In genomic region chr15:18926964-18927363, GRCm38 (mm10) we compare ENCODE assay signal across 25 mouse cellular contexts.
DNase-seq lines count a peak whose midpoint lies in the region; ATAC-seq and TF ChIP-seq lines count a peak whose summit lies in the region.
"Had no signal": no experiment of that assay in that cellular context is flagged by ENCODE, and none has a peak within 500 bp of the region (broad histone marks: within the 10 kb centered on the region; RNA-seq: fewer than 3 reads in every experiment).

No protein-coding gene starts in this region.

- H3K27ac ChIP-seq in layer of hippocampus, adult 2 months, result peak overlapping the region; percentile 56; the same call in 1 of the 2 replicates
- H3K27ac ChIP-seq in ES-E14 (ENCODE audit: insufficient read depth, low read depth, low read length, poor library complexity, severe bottlenecking), result no peak overlapping the region
- H3K27ac ChIP-seq in midbrain, embryonic 16.5 days (ENCODE audit: low read length), result no peak overlapping the region
- H3K27ac ChIP-seq: embryonic facial prominence, embryonic 13.5 days; embryonic facial prominence, embryonic 15.5 days; forebrain, embryonic 10.5 days; forebrain, embryonic 12.5 days had no signal

- H3K9ac ChIP-seq in ES-E14 (ENCODE audit: insufficient read depth, low read depth, low read length, poor library complexity, severe bottlenecking), result no peak overlapping the region
- no peak overlapping the region for H3K9ac ChIP-seq in midbrain, embryonic 16.5 days (ENCODE audit: low read depth, low read length)
- H3K9ac ChIP-seq: embryonic facial prominence, embryonic 13.5 days; embryonic facial prominence, embryonic 15.5 days; forebrain, embryonic 12.5 days had no signal

- H3K4me3 ChIP-seq in layer of hippocampus, adult 2 months, result no peak overlapping the region
- H3K4me3 ChIP-seq in ES-E14 (ENCODE audit: insufficient read depth in 1 of 2, low read depth in 1 of 2, low read length in 2 of 2, poor library complexity in 1 of 2, severe bottlenecking in 1 of 2), result no peak overlapping the region
- no peak overlapping the region for H3K4me3 ChIP-seq in midbrain, embryonic 16.5 days (ENCODE audit: low read depth, low read length)
- H3K4me3 ChIP-seq: embryonic facial prominence, embryonic 13.5 days; embryonic facial prominence, embryonic 15.5 days; erythroblast, embryonic 14.5 days; forebrain, embryonic 10.5 days; forebrain, embryonic 12.5 days had no signal

- H3K4me1 ChIP-seq in ES-E14 (ENCODE audit: control insufficient read depth in 2 of 2, insufficient read depth in 2 of 2, low read length in 2 of 2, poor library complexity in 1 of 2), result no peaks in the 10 kb centered on the region
- H3K4me1 ChIP-seq in midbrain, embryonic 16.5 days (ENCODE audit: control insufficient read depth, insufficient read depth, low read length), result no peaks in the 10 kb centered on the region
- H3K4me1 ChIP-seq: embryonic facial prominence, embryonic 13.5 days; embryonic facial prominence, embryonic 15.5 days; forebrain, embryonic 10.5 days had no signal

- in situ Hi-C loops in ES-E14 (cut with MboI; ENCODE audit: low sequenced_read_pairs in 2 of 2, unreplicated experiment in 2 of 2), result no loop called here

- no peak for TF ChIP-seq CTCF in layer of hippocampus, adult 2 months (conservative IDR thresholded peaks at IDR 0.05)

- no peak overlapping the region for H3K4me2 ChIP-seq in midbrain, embryonic 16.5 days (ENCODE audit: low read length)
- H3K4me2 ChIP-seq: embryonic facial prominence, embryonic 13.5 days; embryonic facial prominence, embryonic 15.5 days; forebrain, embryonic 12.5 days had no signal

- WGBS in midbrain, embryonic 16.5 days, result 94% methylated on average over 2 of the region's 2 CpGs

- H3K27me3 ChIP-seq in midbrain, embryonic 16.5 days (ENCODE audit: control insufficient read depth, insufficient read depth, low read depth, low read length), result no peaks in the 10 kb centered on the region
- H3K27me3 ChIP-seq: CH12.LX; embryonic facial prominence, embryonic 13.5 days; embryonic facial prominence, embryonic 15.5 days; forebrain, embryonic 12.5 days had no signal

- ATAC-seq in midbrain, embryonic 16.5 days, result no peak
- ATAC-seq: CD4-positive, CD25-positive, alpha-beta regulatory T cell, adult 4 months; forebrain, embryonic 14.5 days; forebrain, embryonic 16.5 days had no signal

- no peaks in the 10 kb centered on the region for H3K36me3 ChIP-seq in ES-E14 (ENCODE audit: control insufficient read depth, insufficient read depth, low read length, poor library complexity, severe bottlenecking)
- no peaks in the 10 kb centered on the region for H3K36me3 ChIP-seq in midbrain, embryonic 16.5 days (ENCODE audit: control insufficient read depth, insufficient read depth, low read length)
- H3K36me3 ChIP-seq: embryonic facial prominence, embryonic 13.5 days; embryonic facial prominence, embryonic 15.5 days; forebrain, embryonic 10.5 days; forebrain, embryonic 12.5 days had no signal

- no peaks in the 10 kb centered on the region for H3K9me3 ChIP-seq in ES-E14 (ENCODE audit: control insufficient read depth, insufficient read depth, low read depth, low read length)
- no peaks in the 10 kb centered on the region for H3K9me3 ChIP-seq in midbrain, embryonic 16.5 days (replicated peaks; ENCODE audit: control insufficient read depth, low read length, poor library complexity, severe bottlenecking)
- H3K9me3 ChIP-seq: embryonic facial prominence, embryonic 13.5 days; embryonic facial prominence, embryonic 15.5 days; forebrain, embryonic 10.5 days; forebrain, embryonic 12.5 days had no signal

- no peak for DNase-seq in layer of hippocampus, adult 2 months (ENCODE audit: low spot score in 2 of 2)
- DNase-seq in layer of hippocampus, adult 11-12 months (ENCODE audit: low spot score), result no peak
- no peak for DNase-seq in ES-E14 (ENCODE audit: low read depth, low spot score)
- peak; percentile 6 for DNase-seq in Muller cell, postnatal 12 days (ENCODE audit: inconsistent ontology term)
- DNase-seq in neural tube, embryonic 10.5 days (ENCODE audit: extremely low spot score, low spot score), result no peak
- DNase-seq: adrenal gland, adult 8-10 months; adrenal gland, postnatal 14 days; adrenal gland, postnatal 36 days; B cell, adult 2 months; cerebellum, adult 18-20 months; cerebellum, adult 8-10 months; cerebellum, adult 9-11 months; cerebellum, postnatal 14 days; cerebellum, postnatal 36 days; embryo, embryonic 11 days had no signal

TF ChIP-seq in ES-E14, 5 proteins besides CTCF, POLR2A, EP300 and RAD21:
- TF ChIP-seq HCFC1 (IDR thresholded peaks at IDR 0.05; ENCODE audit: borderline replicate concordance, insufficient read depth, low read length) (no peak), MAFK (IDR thresholded peaks at IDR 0.05; ENCODE audit: insufficient read depth, low read depth, low read length) (peak; percentile 77), ZNF384 (IDR thresholded peaks at IDR 0.05; ENCODE audit: low read depth, low read length) (no peak)
